Mouse (Mus musculus): ENCODE measurements around the gene Slc48a1. TPM values are rescaled to one million over a fixed set of nuclear protein-coding genes. Genes with fewer than 3 reads are reported as not detected.

Gene Slc48a1
- polyA plus RNA-seq, 1 experiment from 2014 or later, result 33.6 TPM

DNA sequence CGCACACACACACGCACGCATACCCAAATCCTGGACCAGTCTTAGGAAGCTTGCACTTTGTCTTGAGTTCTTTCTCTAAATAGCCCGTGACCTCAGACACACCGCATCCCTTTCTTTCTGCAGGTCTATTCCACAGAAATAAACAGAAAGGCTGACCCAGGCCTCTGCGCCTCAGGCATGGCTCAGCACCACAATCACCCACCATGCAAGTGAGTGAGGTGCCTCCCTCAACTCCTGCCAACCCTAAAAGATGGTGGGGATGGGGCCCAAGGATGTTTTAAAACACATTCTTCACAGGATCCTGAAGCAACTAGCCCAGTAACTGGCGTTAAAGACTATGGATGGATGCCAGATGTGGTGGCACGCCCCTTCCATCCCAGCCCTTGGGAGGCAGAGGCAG, 49.1 kb downstream of the Slc48a1 start:
- H3K27me3 ChIP-seq (ENCODE audit: control insufficient read depth, insufficient read depth, low read length), result no peaks in the 10 kb centered on the region; the same call in 1 of the 2 replicates
- no peaks in the 10 kb centered on the region for H3K36me3 ChIP-seq (ENCODE audit: control insufficient read depth, insufficient read depth, low read length)
- ATAC-seq (ENCODE audit: low FRiP score), result no peak
- H3K9me3 ChIP-seq (ENCODE audit: control insufficient read depth, low read length), result no peaks in the 10 kb centered on the region
- no peak overlapping the region for H3K4me2 ChIP-seq
- H3K9ac ChIP-seq (ENCODE audit: low read length), result no peak overlapping the region
- no peak for DNase-seq (ENCODE audit: low spot score, missing footprints)
- 90% methylated on average over 8 of the region's 8 CpGs for WGBS
- no peak overlapping the region for H3K27ac ChIP-seq (ENCODE audit: low read depth, low read length)
- peaks cover 47% of the 10 kb centered on the region for H3K4me1 ChIP-seq (ENCODE audit: control insufficient read depth, insufficient read depth, low read length)
- H3K4me3 ChIP-seq (ENCODE audit: low read depth, low read length), result no peak overlapping the region

DNA sequence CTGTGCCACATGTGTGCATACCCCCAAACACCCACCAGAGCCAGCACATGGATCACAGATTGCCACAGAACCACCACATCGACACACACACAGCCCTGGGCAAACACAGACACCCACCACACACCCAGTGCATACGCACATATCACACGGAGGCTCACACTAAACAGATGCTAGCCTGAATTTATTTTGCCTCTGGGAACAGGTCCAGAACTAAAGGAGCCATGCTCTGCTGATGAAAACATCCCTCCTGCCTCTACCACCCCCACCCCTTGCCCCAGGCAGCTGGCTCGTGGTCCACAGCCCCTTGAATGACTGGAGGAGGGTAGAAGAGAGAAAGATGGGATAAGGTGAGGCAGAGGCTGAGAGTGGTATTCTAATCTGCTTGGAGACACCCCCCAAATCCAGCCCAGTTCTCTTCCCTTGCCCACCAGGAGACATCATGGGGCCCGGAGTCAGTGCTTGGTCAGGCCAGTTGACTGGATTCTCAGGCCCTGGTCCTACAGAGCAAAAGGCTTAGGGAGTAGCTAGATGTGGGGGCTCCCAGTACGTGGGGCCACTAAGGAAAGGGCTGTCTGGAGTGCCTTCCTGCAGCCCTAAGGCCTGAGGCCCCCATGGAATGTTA, 50.0 kb downstream of the Slc48a1 start:
- no peak overlapping the region for H3K4me3 ChIP-seq (ENCODE audit: low read depth, low read length)
- no peak overlapping the region for H3K27ac ChIP-seq (ENCODE audit: low read depth, low read length)
- no peaks in the 10 kb centered on the region for H3K9me3 ChIP-seq (ENCODE audit: control insufficient read depth, low read length)
- no peaks in the 10 kb centered on the region for H3K36me3 ChIP-seq (ENCODE audit: control insufficient read depth, insufficient read depth, low read length)
- H3K4me2 ChIP-seq, result no peak overlapping the region
- H3K4me1 ChIP-seq (ENCODE audit: control insufficient read depth, insufficient read depth, low read length), result peaks cover 42% of the 10 kb centered on the region
- 70% methylated on average over 6 of the region's 6 CpGs for WGBS
- no peak overlapping the region for H3K9ac ChIP-seq (ENCODE audit: low read length)
- no peaks in the 10 kb centered on the region; the same call in 1 of the 2 replicates for H3K27me3 ChIP-seq (ENCODE audit: control insufficient read depth, insufficient read depth, low read length)
- no peak for ATAC-seq (ENCODE audit: low FRiP score)
- DNase-seq (ENCODE audit: low spot score, missing footprints), result no peak

GRCm38 (mm10) chr15:97828901-97829338, 50.6 kb downstream of the Slc48a1 start:
- no peaks in the 10 kb centered on the region for H3K9me3 ChIP-seq (ENCODE audit: control insufficient read depth, low read length)
- no peak overlapping the region for H3K9ac ChIP-seq (ENCODE audit: low read length)
- H3K36me3 ChIP-seq (ENCODE audit: control insufficient read depth, insufficient read depth, low read length), result no peaks in the 10 kb centered on the region
- H3K4me3 ChIP-seq (ENCODE audit: low read depth, low read length), result no peak overlapping the region
- H3K4me1 ChIP-seq (ENCODE audit: control insufficient read depth, insufficient read depth, low read length), result peaks cover 41% of the 10 kb centered on the region
- ATAC-seq (ENCODE audit: low FRiP score) (no peak), DNase-seq (ENCODE audit: low spot score, missing footprints) (no peak)
- H3K4me2 ChIP-seq, result no peak overlapping the region
- no peaks in the 10 kb centered on the region; the same call in 1 of the 2 replicates for H3K27me3 ChIP-seq (ENCODE audit: control insufficient read depth, insufficient read depth, low read length)
- H3K27ac ChIP-seq (ENCODE audit: low read depth, low read length), result no peak overlapping the region
- 62% methylated on average over 5 of the region's 5 CpGs for WGBS

DNA sequence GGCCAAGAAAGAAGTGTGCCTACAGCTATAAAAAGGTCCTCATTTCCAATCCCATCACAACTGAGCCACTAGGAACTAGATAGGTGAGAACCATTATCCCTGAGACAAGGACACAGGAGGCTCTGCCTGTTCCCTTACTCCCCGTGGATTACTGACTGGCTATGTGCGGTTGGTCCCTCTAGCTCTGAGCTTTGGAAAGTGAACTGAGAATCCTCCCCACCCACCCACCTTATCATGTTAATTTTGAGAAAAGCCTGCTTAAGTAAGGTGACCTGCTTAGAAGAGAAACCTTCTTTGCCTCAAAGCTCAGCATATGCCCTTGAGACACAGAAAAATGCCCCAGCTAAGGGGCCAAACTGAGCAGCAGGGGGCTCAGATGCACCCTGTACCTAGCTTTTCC, 51.1 kb downstream of the Slc48a1 start:
- H3K9ac ChIP-seq (ENCODE audit: low read length), result peak overlapping the region; percentile 99; the same call in 1 of the 2 replicates

DNA sequence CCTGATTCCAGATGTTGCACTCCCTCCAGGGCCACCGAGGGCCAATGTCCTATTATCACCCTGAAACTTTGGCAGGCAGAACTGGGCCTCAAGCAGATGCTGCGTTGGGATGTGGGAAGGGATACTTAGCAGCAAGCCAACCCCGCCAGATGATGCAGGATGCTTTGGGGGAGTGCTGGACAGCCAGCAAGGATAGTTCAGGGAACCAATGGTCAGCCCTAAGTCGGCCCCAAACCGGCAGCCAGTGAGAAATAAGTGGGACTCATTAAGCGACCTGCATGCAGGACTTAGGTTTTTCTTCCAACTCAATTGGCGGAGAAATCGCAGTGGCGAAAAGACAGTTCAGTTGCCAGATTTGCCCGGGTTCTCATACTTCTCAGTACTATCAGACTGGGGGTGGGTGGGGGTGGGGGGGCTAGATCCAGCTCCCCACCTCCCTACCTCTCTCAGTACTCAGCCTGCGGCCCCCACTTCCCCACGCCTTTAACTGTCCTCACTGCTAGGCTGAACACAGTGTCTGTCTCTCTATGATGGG, 52.0 kb downstream of the Slc48a1 start:
- ATAC-seq (ENCODE audit: low FRiP score) (no peak), DNase-seq (ENCODE audit: low spot score, missing footprints) (peak; percentile 94)
- Histone ChIP-seq H3K9ac (ENCODE audit: low read length) (peak overlapping the region; percentile 99), H3K9me3 (ENCODE audit: control insufficient read depth, low read length) (no peaks in the 10 kb centered on the region), H3K27me3 (ENCODE audit: control insufficient read depth, insufficient read depth, low read length) (no peaks in the 10 kb centered on the region; the same call in 1 of the 2 replicates), H3K4me3 (ENCODE audit: low read depth, low read length) (peak overlapping the region; percentile 91), H3K36me3 (ENCODE audit: control insufficient read depth, insufficient read depth, low read length) (no peaks in the 10 kb centered on the region), H3K27ac (ENCODE audit: low read depth, low read length) (peak overlapping the region; percentile 91), H3K4me1 (ENCODE audit: control insufficient read depth, insufficient read depth, low read length) (peaks cover 35% of the 10 kb centered on the region), H3K4me2 (peak overlapping the region; percentile 76)
- 11% methylated on average over 12 of the region's 12 CpGs for WGBS

More for the DNA sequence above, 51.1 kb downstream of the Slc48a1 start:
- H3K27me3 ChIP-seq (ENCODE audit: control insufficient read depth, insufficient read depth, low read length), result no peaks in the 10 kb centered on the region; the same call in 1 of the 2 replicates
- no peak overlapping the region for H3K27ac ChIP-seq (ENCODE audit: low read depth, low read length)
- ATAC-seq (ENCODE audit: low FRiP score) (no peak), DNase-seq (ENCODE audit: low spot score, missing footprints) (no peak)
- H3K9me3 ChIP-seq (ENCODE audit: control insufficient read depth, low read length), result no peaks in the 10 kb centered on the region
- H3K4me1 ChIP-seq (ENCODE audit: control insufficient read depth, insufficient read depth, low read length), result peaks cover 41% of the 10 kb centered on the region
- H3K4me2 ChIP-seq, result peak overlapping the region; percentile 76; the same call in 1 of the 2 replicates
- peak overlapping the region; percentile 91; the same call in 1 of the 2 replicates for H3K4me3 ChIP-seq (ENCODE audit: low read depth, low read length)
- H3K36me3 ChIP-seq (ENCODE audit: control insufficient read depth, insufficient read depth, low read length), result no peaks in the 10 kb centered on the region
- WGBS, result 52% methylated on average over 2 of the region's 2 CpGs

DNA sequence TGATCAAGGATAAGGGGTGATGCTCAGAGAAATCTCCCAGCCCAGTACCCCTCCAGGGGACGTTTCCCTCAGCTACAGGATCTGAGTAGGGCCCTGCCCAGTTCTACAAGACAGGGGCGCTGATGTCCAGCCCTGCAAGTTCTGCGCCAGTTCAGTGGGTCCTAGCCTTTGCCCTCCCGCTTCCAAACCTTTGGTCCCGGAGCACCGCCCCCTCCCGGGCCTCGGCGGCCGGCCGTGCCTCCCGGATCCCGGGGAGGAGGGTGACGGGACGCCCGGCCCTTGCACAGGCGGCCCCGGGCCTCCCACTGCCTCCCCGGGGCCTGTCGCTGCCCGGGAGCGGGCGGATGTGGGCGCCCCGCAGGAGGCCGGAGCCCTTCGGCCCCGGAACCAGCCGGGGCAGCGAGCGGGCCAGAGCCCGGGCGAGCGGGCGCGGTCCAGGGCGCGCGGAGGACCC, 52.5 kb downstream of the Slc48a1 start:
- WGBS, result under 1% methylated on average over 39 of the region's 39 CpGs
- Histone ChIP-seq H3K4me2 (peak overlapping the region; percentile 76), H3K4me1 (ENCODE audit: control insufficient read depth, insufficient read depth, low read length) (peaks cover 30% of the 10 kb centered on the region), H3K27ac (ENCODE audit: low read depth, low read length) (peak overlapping the region; percentile 91), H3K9me3 (ENCODE audit: control insufficient read depth, low read length) (no peaks in the 10 kb centered on the region), H3K27me3 (ENCODE audit: control insufficient read depth, insufficient read depth, low read length) (no peaks in the 10 kb centered on the region; the same call in 1 of the 2 replicates), H3K9ac (ENCODE audit: low read length) (peak overlapping the region; percentile 99), H3K36me3 (ENCODE audit: control insufficient read depth, insufficient read depth, low read length) (no peaks in the 10 kb centered on the region), H3K4me3 (ENCODE audit: low read depth, low read length) (peak overlapping the region; percentile 91)
- ATAC-seq (ENCODE audit: low FRiP score) (peak; percentile 29), DNase-seq (ENCODE audit: low spot score, missing footprints) (no peak)

DNA sequence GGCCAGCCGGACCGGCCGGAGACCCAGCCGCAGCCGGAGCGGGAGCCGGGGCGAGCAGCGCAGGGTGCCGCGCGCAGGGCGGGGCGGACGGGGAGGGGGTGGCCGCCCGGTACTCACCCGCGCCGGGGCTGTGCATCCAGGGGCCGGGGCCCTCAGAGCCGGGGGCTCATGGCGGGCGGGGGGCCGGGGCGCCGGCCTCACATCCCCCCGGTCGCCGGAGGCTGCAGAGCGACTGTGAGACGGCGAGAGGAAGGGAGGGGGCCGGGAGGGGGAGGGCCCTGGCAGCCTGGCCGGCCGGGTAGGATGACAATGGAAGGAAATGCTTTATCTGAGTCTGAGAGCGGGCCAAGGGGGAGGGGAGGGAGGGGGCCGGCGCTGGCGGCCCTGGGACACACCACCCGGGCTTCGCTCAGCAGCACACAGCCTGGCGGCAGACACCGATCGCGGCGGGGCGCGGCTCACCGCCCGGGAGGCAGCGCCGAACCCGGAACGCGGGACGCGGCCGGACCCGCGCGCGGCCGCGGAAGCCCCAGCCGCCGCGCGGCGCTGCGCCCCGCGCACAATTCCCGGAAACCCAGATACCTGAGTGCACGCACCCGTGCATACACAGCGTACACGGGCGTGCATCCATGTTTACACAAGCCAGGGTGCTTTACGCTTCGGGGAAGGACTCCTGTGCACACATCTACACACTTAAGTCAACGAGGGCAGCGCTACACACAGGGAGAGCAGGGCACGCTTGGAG, 53.1 kb downstream of the Slc48a1 start:
- Histone ChIP-seq H3K9ac (ENCODE audit: low read length) (peak overlapping the region; percentile 99), H3K4me3 (ENCODE audit: low read depth, low read length) (peak overlapping the region; percentile 91), H3K4me2 (peak overlapping the region; percentile 76), H3K27ac (ENCODE audit: low read depth, low read length) (peak overlapping the region; percentile 91), H3K27me3 (ENCODE audit: control insufficient read depth, insufficient read depth, low read length) (no peaks in the 10 kb centered on the region), H3K36me3 (ENCODE audit: control insufficient read depth, insufficient read depth, low read length) (no peaks in the 10 kb centered on the region), H3K9me3 (ENCODE audit: control insufficient read depth, low read length) (no peaks in the 10 kb centered on the region), H3K4me1 (ENCODE audit: control insufficient read depth, insufficient read depth, low read length) (peaks cover 28% of the 10 kb centered on the region)
- DNase-seq (ENCODE audit: low spot score, missing footprints), result peak; percentile 96
- under 1% methylated on average over 72 of the region's 84 CpGs for WGBS
- ATAC-seq (ENCODE audit: low FRiP score), result peak; percentile 90

DNA sequence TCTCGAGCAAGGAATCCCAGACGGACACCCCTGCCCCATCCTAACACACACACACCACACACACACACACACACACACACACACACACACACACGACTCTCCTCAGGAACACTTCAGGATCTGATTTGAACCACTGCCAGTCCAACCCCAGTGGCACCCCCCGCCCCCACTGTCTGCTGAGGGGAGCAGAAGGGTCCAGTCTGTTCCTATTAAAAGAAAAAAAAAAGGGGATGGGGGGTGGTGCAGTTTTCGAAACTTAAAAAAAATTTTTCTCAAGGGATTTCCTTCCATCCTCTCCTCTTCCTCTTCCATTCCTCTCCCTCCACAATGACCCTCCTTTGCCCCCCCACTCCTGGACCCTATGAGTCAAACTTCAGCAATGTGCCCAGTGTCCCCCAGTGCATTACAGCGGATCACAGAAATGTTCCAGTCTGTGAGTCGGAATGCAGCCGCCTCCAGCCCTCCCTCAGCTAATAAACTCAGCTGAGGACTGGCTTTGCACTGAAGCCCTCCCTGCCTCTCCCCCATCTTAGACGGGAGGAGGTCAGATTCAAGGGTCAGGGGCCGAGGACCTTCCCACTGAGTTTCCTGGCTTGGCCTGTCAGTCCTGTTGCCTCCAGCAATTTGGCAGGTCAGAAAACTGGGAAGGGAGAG, 53.8 kb downstream of the Slc48a1 start:
- Histone ChIP-seq H3K4me1 (ENCODE audit: control insufficient read depth, insufficient read depth, low read length) (peaks cover 27% of the 10 kb centered on the region), H3K4me3 (ENCODE audit: low read depth, low read length) (peak overlapping the region; percentile 91), H3K27me3 (ENCODE audit: control insufficient read depth, insufficient read depth, low read length) (no peaks in the 10 kb centered on the region), H3K9me3 (ENCODE audit: control insufficient read depth, low read length) (no peaks in the 10 kb centered on the region), H3K27ac (ENCODE audit: low read depth, low read length) (peak overlapping the region; percentile 91), H3K4me2 (peak overlapping the region; percentile 76), H3K36me3 (ENCODE audit: control insufficient read depth, insufficient read depth, low read length) (no peaks in the 10 kb centered on the region), H3K9ac (ENCODE audit: low read length) (peak overlapping the region; percentile 99)
- ATAC-seq (ENCODE audit: low FRiP score), result no peak; the same call in 1 of the 2 replicates
- WGBS, result 3% methylated on average over 10 of the region's 10 CpGs
- no peak for DNase-seq (ENCODE audit: low spot score, missing footprints)
